In the genomic region with DNA sequence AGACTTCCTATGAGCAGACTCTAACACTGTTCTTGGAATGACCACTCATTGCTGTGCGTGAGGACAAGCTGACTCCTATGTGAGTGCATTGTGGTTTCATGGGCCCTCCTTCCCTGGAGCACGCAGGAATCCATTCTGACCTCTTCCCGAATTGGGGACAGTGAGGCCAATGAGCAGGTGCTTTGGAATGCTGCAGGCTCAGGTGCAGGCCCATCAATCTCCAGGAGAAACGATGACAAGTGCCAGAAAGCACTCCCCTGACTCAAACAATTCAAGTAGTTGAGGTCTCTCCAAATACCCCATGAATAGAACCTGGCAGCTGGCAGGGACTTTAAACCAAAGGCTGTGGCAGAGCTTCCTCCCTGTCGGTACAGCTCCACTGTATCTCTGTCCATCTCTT, we compare ENCODE assay signal across 31 mouse cellular contexts. TPM values are rescaled to one million over a fixed set of nuclear protein-coding genes. Genes with fewer than 3 reads are reported as not detected.
DNase-seq lines count a peak whose midpoint lies in the region; ATAC-seq and TF ChIP-seq lines count a peak whose summit lies in the region.
"Had no signal": no experiment of that assay in that cellular context is flagged by ENCODE, and none has a peak within 500 bp of the region (broad histone marks: within the 10 kb centered on the region; RNA-seq: fewer than 3 reads in every experiment).

No protein-coding gene starts in this region.

- no peak for TF ChIP-seq CTCF in forebrain, postnatal 0 days (IDR thresholded peaks at IDR 0.05; ENCODE audit: low read depth)
- TF ChIP-seq CTCF in hindbrain, postnatal 0 days (IDR thresholded peaks at IDR 0.05; ENCODE audit: low read depth), result no peak
- no peak for TF ChIP-seq CTCF in midbrain, postnatal 0 days (IDR thresholded peaks at IDR 0.05)

- no peak overlapping the region for H3K27ac ChIP-seq in forebrain, embryonic 14.5 days (ENCODE audit: low read depth, low read length)
- H3K27ac ChIP-seq in forebrain, postnatal 0 days (ENCODE audit: low read depth, low read length), result no peak overlapping the region
- H3K27ac ChIP-seq in hindbrain, embryonic 16.5 days (ENCODE audit: low read depth, low read length), result no peak overlapping the region
- no peak overlapping the region for H3K27ac ChIP-seq in hindbrain, postnatal 0 days
- H3K27ac ChIP-seq in midbrain, embryonic 13.5 days, result peak overlapping the region; percentile 1; the same call in 1 of the 2 replicates
- H3K27ac ChIP-seq in midbrain, postnatal 0 days (ENCODE audit: low read depth, low read length), result no peak overlapping the region
- H3K27ac ChIP-seq in midbrain, embryonic 15.5 days, result 0 out of 2 replicates have a peak overlapping the region, but pooled peaks have one; percentile 5
- H3K27ac ChIP-seq: heart, embryonic 13.5 days; intestine, embryonic 15.5 days; layer of hippocampus, adult 2 months; liver, embryonic 15.5 days; lung, embryonic 15.5 days had no signal

- ATAC-seq in forebrain, embryonic 14.5 days, result peak; percentile 42; the same call in 1 of the 2 replicates
- no peak for ATAC-seq in forebrain, postnatal 0 days
- ATAC-seq in hindbrain, embryonic 16.5 days, result 0 out of 2 replicates have a peak, but pooled peaks have one; percentile 16
- no peak for ATAC-seq in hindbrain, postnatal 0 days
- no peak for ATAC-seq in midbrain, embryonic 13.5 days
- no peak for ATAC-seq in midbrain, postnatal 0 days (ENCODE audit: low FRiP score)
- no peak for ATAC-seq in midbrain, embryonic 15.5 days (replicated peaks)
- ATAC-seq: intestine, embryonic 15.5 days had no signal

- H3K9me3 ChIP-seq in forebrain, embryonic 14.5 days (replicated peaks; ENCODE audit: control insufficient read depth, low read length), result no peaks in the 10 kb centered on the region
- H3K9me3 ChIP-seq in forebrain, postnatal 0 days (ENCODE audit: low read length), result no peaks in the 10 kb centered on the region
- no peaks in the 10 kb centered on the region for H3K9me3 ChIP-seq in hindbrain, embryonic 16.5 days (ENCODE audit: control insufficient read depth, low read length)
- no peaks in the 10 kb centered on the region for H3K9me3 ChIP-seq in hindbrain, postnatal 0 days (ENCODE audit: low read length)
- H3K9me3 ChIP-seq in midbrain, embryonic 13.5 days, result no peaks in the 10 kb centered on the region
- H3K9me3 ChIP-seq in midbrain, postnatal 0 days (ENCODE audit: low read length), result no peaks in the 10 kb centered on the region
- H3K9me3 ChIP-seq in midbrain, embryonic 15.5 days, result no peaks in the 10 kb centered on the region
- H3K9me3 ChIP-seq: embryonic facial prominence, embryonic 12.5 days; heart, embryonic 13.5 days; intestine, embryonic 15.5 days; liver, embryonic 15.5 days; lung, embryonic 15.5 days had no signal

- no peaks in the 10 kb centered on the region for H3K36me3 ChIP-seq in forebrain, embryonic 14.5 days (ENCODE audit: control insufficient read depth, insufficient read depth, low read length)
- H3K36me3 ChIP-seq in forebrain, postnatal 0 days (ENCODE audit: insufficient read depth), result no peaks in the 10 kb centered on the region
- H3K36me3 ChIP-seq in hindbrain, embryonic 16.5 days (ENCODE audit: control insufficient read depth, insufficient read depth, low read length), result no peaks in the 10 kb centered on the region
- H3K36me3 ChIP-seq in hindbrain, postnatal 0 days (ENCODE audit: insufficient read depth, low read length), result no peaks in the 10 kb centered on the region
- H3K36me3 ChIP-seq in midbrain, embryonic 13.5 days, result no peaks in the 10 kb centered on the region
- no peaks in the 10 kb centered on the region for H3K36me3 ChIP-seq in midbrain, postnatal 0 days (ENCODE audit: insufficient read depth, low read length)
- no peaks in the 10 kb centered on the region for H3K36me3 ChIP-seq in midbrain, embryonic 15.5 days (replicated peaks)
- H3K36me3 ChIP-seq: embryonic facial prominence, embryonic 12.5 days; heart, embryonic 13.5 days; intestine, embryonic 15.5 days; liver, embryonic 15.5 days; lung, embryonic 15.5 days had no signal

- H3K27me3 ChIP-seq in forebrain, embryonic 14.5 days (replicated peaks; ENCODE audit: control insufficient read depth, insufficient read depth, low read length), result no peaks in the 10 kb centered on the region
- peaks cover 5% of the 10 kb centered on the region for H3K27me3 ChIP-seq in forebrain, postnatal 0 days (ENCODE audit: insufficient read depth, low read length)
- no peaks in the 10 kb centered on the region for H3K27me3 ChIP-seq in hindbrain, embryonic 16.5 days (replicated peaks; ENCODE audit: control insufficient read depth, insufficient read depth, low read length)
- H3K27me3 ChIP-seq in hindbrain, postnatal 0 days (ENCODE audit: insufficient read depth, low read length), result no peaks in the 10 kb centered on the region
- H3K27me3 ChIP-seq in midbrain, embryonic 13.5 days, result peaks cover 51% of the 10 kb centered on the region
- H3K27me3 ChIP-seq in midbrain, postnatal 0 days (ENCODE audit: insufficient read depth, low read length), result no peaks in the 10 kb centered on the region
- 0 out of 2 replicates have a peak, but pooled peaks cover 6% of the 10 kb centered on the region for H3K27me3 ChIP-seq in midbrain, embryonic 15.5 days (replicated peaks)
- H3K27me3 ChIP-seq: intestine, embryonic 15.5 days; lung, embryonic 15.5 days had no signal

- H3K4me2 ChIP-seq in forebrain, embryonic 14.5 days (ENCODE audit: low read length), result no peak overlapping the region
- H3K4me2 ChIP-seq in forebrain, postnatal 0 days (ENCODE audit: low read depth), result no peak overlapping the region
- no peak overlapping the region for H3K4me2 ChIP-seq in hindbrain, embryonic 16.5 days (ENCODE audit: low read length)
- no peak overlapping the region for H3K4me2 ChIP-seq in hindbrain, postnatal 0 days (ENCODE audit: low read depth, low read length)
- H3K4me2 ChIP-seq in midbrain, embryonic 13.5 days (replicated peaks), result no peak overlapping the region
- no peak overlapping the region for H3K4me2 ChIP-seq in midbrain, postnatal 0 days (ENCODE audit: low read depth, low read length, poor library complexity, severe bottlenecking)
- no peak overlapping the region for H3K4me2 ChIP-seq in midbrain, embryonic 15.5 days
- H3K4me2 ChIP-seq: embryonic facial prominence, embryonic 12.5 days; heart, embryonic 13.5 days; intestine, embryonic 15.5 days; liver, embryonic 15.5 days; lung, embryonic 15.5 days had no signal

- 5% methylated on average over 5 of the region's 5 CpGs for WGBS in forebrain, embryonic 14.5 days
- 10% methylated on average over 5 of the region's 5 CpGs for WGBS in forebrain, postnatal 0 days
- WGBS in hindbrain, embryonic 16.5 days, result 10% methylated on average over 5 of the region's 5 CpGs
- 14% methylated on average over 5 of the region's 5 CpGs for whole genome bisulfite sequencing in hindbrain, postnatal 0 days
- 7% methylated on average over 5 of the region's 5 CpGs for WGBS in midbrain, embryonic 13.5 days
- 22% methylated on average over 5 of the region's 5 CpGs for WGBS in midbrain, postnatal 0 days
- WGBS in midbrain, embryonic 15.5 days, result 12% methylated on average over 5 of the region's 5 CpGs

- no peak overlapping the region for H3K9ac ChIP-seq in forebrain, embryonic 14.5 days (ENCODE audit: low read length)
- no peak overlapping the region for H3K9ac ChIP-seq in forebrain, postnatal 0 days
- H3K9ac ChIP-seq in hindbrain, embryonic 16.5 days (ENCODE audit: low read depth, low read length), result no peak overlapping the region
- H3K9ac ChIP-seq in hindbrain, postnatal 0 days (replicated peaks; ENCODE audit: low read length), result no peak overlapping the region
- no peak overlapping the region for H3K9ac ChIP-seq in midbrain, embryonic 13.5 days (replicated peaks)
- H3K9ac ChIP-seq in midbrain, postnatal 0 days (replicated peaks; ENCODE audit: low read length, poor library complexity, severe bottlenecking), result no peak overlapping the region
- no peak overlapping the region for H3K9ac ChIP-seq in midbrain, embryonic 15.5 days
- H3K9ac ChIP-seq: embryonic facial prominence, embryonic 12.5 days; heart, embryonic 13.5 days; intestine, embryonic 15.5 days; liver, embryonic 15.5 days; lung, embryonic 15.5 days had no signal

- peak; percentile 30 for DNase-seq in forebrain, embryonic 14.5 days (ENCODE audit: low spot score)
- DNase-seq in forebrain, postnatal 0 days, result no peak
- DNase-seq in hindbrain, postnatal 0 days (ENCODE audit: low spot score), result no peak
- no peak for DNase-seq in midbrain, postnatal 0 days (ENCODE audit: low spot score)
- no peak for DNase-seq in urinary bladder, postnatal 14 days (ENCODE audit: low spot score)
- DNase-seq: adrenal gland, adult 8-10 months; B cell, adult 2 months; cerebellum, adult 11 months; cerebellum, adult 9-10 months; cerebellum, postnatal 36 days; gastrocnemius, postnatal 10 days; heart, postnatal 10 days; kidney, adult 2 months; kidney, postnatal 36 days; layer of hippocampus, postnatal 36 days; lung, postnatal 36 days; right cerebral cortex, postnatal 14 days; thymus, postnatal 4 days had no signal

- H3K4me3 ChIP-seq in forebrain, embryonic 14.5 days (ENCODE audit: low read depth, low read length), result no peak overlapping the region
- no peak overlapping the region for H3K4me3 ChIP-seq in forebrain, postnatal 0 days (ENCODE audit: low read depth, low read length)
- H3K4me3 ChIP-seq in hindbrain, embryonic 16.5 days (ENCODE audit: low read length), result no peak overlapping the region
- no peak overlapping the region for H3K4me3 ChIP-seq in hindbrain, postnatal 0 days (ENCODE audit: low read length)
- no peak overlapping the region for H3K4me3 ChIP-seq in midbrain, embryonic 13.5 days (replicated peaks)
- H3K4me3 ChIP-seq in midbrain, postnatal 0 days (ENCODE audit: low read depth, low read length), result no peak overlapping the region
- no peak overlapping the region for H3K4me3 ChIP-seq in midbrain, embryonic 15.5 days
- H3K4me3 ChIP-seq: embryonic facial prominence, embryonic 12.5 days; heart, embryonic 13.5 days; intestine, embryonic 15.5 days; layer of hippocampus, adult 2 months; liver, embryonic 15.5 days; lung, embryonic 15.5 days had no signal

- peaks cover 26% of the 10 kb centered on the region for H3K4me1 ChIP-seq in forebrain, embryonic 14.5 days (ENCODE audit: control insufficient read depth, insufficient read depth, low read length)
- 0 out of 2 replicates have a peak, but pooled peaks cover 4% of the 10 kb centered on the region for H3K4me1 ChIP-seq in forebrain, postnatal 0 days (ENCODE audit: insufficient read depth)
- peaks cover 10% of the 10 kb centered on the region for H3K4me1 ChIP-seq in hindbrain, embryonic 16.5 days (ENCODE audit: control insufficient read depth, insufficient read depth, low read depth, low read length)
- peaks cover 5% of the 10 kb centered on the region; the same call in 1 of the 2 replicates for H3K4me1 ChIP-seq in hindbrain, postnatal 0 days (ENCODE audit: insufficient read depth, low read length)
- H3K4me1 ChIP-seq in midbrain, embryonic 13.5 days (replicated peaks), result peaks cover 51% of the 10 kb centered on the region
- peaks cover 5% of the 10 kb centered on the region; the same call in 1 of the 2 replicates for H3K4me1 ChIP-seq in midbrain, postnatal 0 days (ENCODE audit: insufficient read depth, low read length)
- peaks cover 41% of the 10 kb centered on the region for H3K4me1 ChIP-seq in midbrain, embryonic 15.5 days
- H3K4me1 ChIP-seq: liver, embryonic 15.5 days had no signal

RNA-seq across cellular contexts. Expression of a gene that starts 3.4 kb away (rescaled TPM):
- 0.32 and 0.43 TPM in 2 replicates for polyA plus RNA-seq in forebrain, embryonic 14.5 days (2014; fragmentation: Nextera tagmentation; extraction: Ambion mirVana)
- 0.62 and 0.86 TPM in 2 replicates for total RNA-seq in forebrain, postnatal 0 days (2014; rRNA removed)
- polyA plus RNA-seq in forebrain, postnatal 0 days (2015; fragmentation: Nextera tagmentation; extraction: Ambion mirVana), result 0.24 and 0.48 TPM in 2 replicates
- 5.2 and 7.0 TPM in 2 replicates for polyA plus RNA-seq in hindbrain, embryonic 16.5 days (2015; fragmentation: Nextera tagmentation; extraction: Ambion mirVana)
- total RNA-seq in hindbrain, postnatal 0 days (2014; rRNA removed), result 9.8 and 11.0 TPM in 2 replicates
- polyA plus RNA-seq in hindbrain, postnatal 0 days (2015; fragmentation: Nextera tagmentation; extraction: Ambion mirVana), result 3.1 TPM in 2 replicates
- 4.7 and 6.5 TPM in 2 replicates for polyA plus RNA-seq in midbrain, embryonic 13.5 days (2015; fragmentation: Nextera tagmentation; extraction: Ambion mirVana)
- 10.1 and 11.6 TPM in 2 replicates for total RNA-seq in midbrain, postnatal 0 days (2014; rRNA removed)
- polyA plus RNA-seq in midbrain, postnatal 0 days (2015; fragmentation: Nextera tagmentation; extraction: Ambion mirVana), result 3.3 and 4.3 TPM in 2 replicates
- polyA plus RNA-seq in midbrain, embryonic 15.5 days (2015; fragmentation: Nextera tagmentation; extraction: Ambion mirVana), result 4.6 and 5.5 TPM in 2 replicates
- total RNA-seq: CH12.LX; hematopoietic stem cell, adult 5-6 weeks; megakaryocyte, adult 5-6 weeks; monocyte, adult 5-6 weeks had no signal

Comparison
In these comparisons a context has a peak if more than half of its experiments do, and no peak if none do; other contexts are left out.
1. ATAC-seq: peak in forebrain, embryonic 14.5 days (single experiment) and hindbrain, embryonic 16.5 days (single experiment); none in forebrain, postnatal 0 days (single experiment), hindbrain, postnatal 0 days (single experiment), midbrain, embryonic 13.5 days (single experiment), midbrain, postnatal 0 days (single experiment) and midbrain, embryonic 15.5 days (single experiment).
2. H3K27ac ChIP-seq: peak in midbrain, embryonic 13.5 days (single experiment) and midbrain, embryonic 15.5 days (single experiment); none in forebrain, embryonic 14.5 days (single experiment), forebrain, postnatal 0 days (single experiment), hindbrain, embryonic 16.5 days (single experiment), hindbrain, postnatal 0 days (single experiment) and midbrain, postnatal 0 days (single experiment).